10 mouse cellular contexts compared by ENCODE assay signal in genomic region chr6:116009426-116009825, GRCm38 (mm10). TPM values are rescaled to one million over a fixed set of nuclear protein-coding genes. Genes with fewer than 3 reads are reported as not detected.
DNase-seq lines count a peak whose midpoint lies in the region; ATAC-seq and TF ChIP-seq lines count a peak whose summit lies in the region.
"Had no signal": no experiment of that assay in that cellular context is flagged by ENCODE, and none has a peak within 500 bp of the region (broad histone marks: within the 10 kb centered on the region; RNA-seq: fewer than 3 reads in every experiment).

No protein-coding gene starts in this region.

- 64% methylated on average over 12 of the region's 12 CpGs for WGBS in kidney, adult 2 months
- WGBS in kidney, embryonic 14.5 days = 65% methylated on average over 12 of the region's 12 CpGs
- WGBS in liver, postnatal 0 days (ENCODE audit: insufficient replicate concordance) = 52% methylated on average over 12 of the region's 12 CpGs
- 55% methylated on average over 12 of the region's 12 CpGs for WGBS in forebrain, postnatal 0 days
- WGBS in thymus, adult 2 months = 76% methylated on average over 12 of the region's 12 CpGs

- TF ChIP-seq EP300 in liver, postnatal 0 days (IDR thresholded peaks at IDR 0.05; ENCODE audit: low read depth) = no peak

- DNase-seq in kidney, adult 2 months = peak; percentile 85
- peak; percentile 56 for DNase-seq in R1 (ENCODE audit: low read depth, low spot score)
- peak; percentile 45 for DNase-seq in liver, postnatal 0 days
- no peak for DNase-seq in forebrain, postnatal 0 days
- DNase-seq in thymus, adult 2 months = no peak

- TF ChIP-seq POLR2A in kidney, adult 2 months (IDR thresholded peaks at IDR 0.05; ENCODE audit: low read depth, low read length) = no peak
- TF ChIP-seq POLR2A in thymus, adult 2 months (IDR thresholded peaks at IDR 0.05; ENCODE audit: control insufficient read depth, extremely low read depth, insufficient read depth, low read length, poor library complexity) = no peak

- peaks cover 12% of the 10 kb centered on the region for H3K4me1 ChIP-seq in kidney, adult 2 months (ENCODE audit: control insufficient read depth, insufficient read depth, low read length)
- H3K4me1 ChIP-seq in kidney, embryonic 14.5 days (ENCODE audit: control insufficient read depth, insufficient read depth, low read length) = peaks cover 17% of the 10 kb centered on the region
- H3K4me1 ChIP-seq in liver, postnatal 0 days (ENCODE audit: insufficient read depth) = peaks cover 6% of the 10 kb centered on the region; the same call in 1 of the 2 replicates
- no peaks in the 10 kb centered on the region for H3K4me1 ChIP-seq in forebrain, postnatal 0 days (ENCODE audit: insufficient read depth)
- peaks cover 4% of the 10 kb centered on the region; the same call in 1 of the 2 replicates for H3K4me1 ChIP-seq in thymus, adult 2 months (replicated peaks; ENCODE audit: control insufficient read depth, insufficient read depth, low read length)

- no peaks in the 10 kb centered on the region for H3K9me3 ChIP-seq in kidney, embryonic 14.5 days (ENCODE audit: control insufficient read depth, low read length)
- H3K9me3 ChIP-seq in liver, postnatal 0 days (ENCODE audit: low read length) = no peaks in the 10 kb centered on the region
- no peaks in the 10 kb centered on the region for H3K9me3 ChIP-seq in forebrain, postnatal 0 days (ENCODE audit: low read length)
- H3K9me3 ChIP-seq: forebrain, embryonic 12.5 days; G1E had no signal

- no peak overlapping the region for H3K4me2 ChIP-seq in kidney, embryonic 14.5 days (replicated peaks; ENCODE audit: low read depth, low read length)
- no peak overlapping the region for H3K4me2 ChIP-seq in liver, postnatal 0 days (ENCODE audit: low read depth, low read length)
- H3K4me2 ChIP-seq in forebrain, postnatal 0 days (ENCODE audit: low read depth) = no peak overlapping the region
- H3K4me2 ChIP-seq: forebrain, embryonic 12.5 days had no signal

- TF ChIP-seq CTCF in kidney, adult 2 months (conservative IDR thresholded peaks at IDR 0.05; ENCODE audit: insufficient read depth, insufficient read length, low read depth, low read length) = no peak
- TF ChIP-seq CTCF in liver, postnatal 0 days (IDR thresholded peaks at IDR 0.05; ENCODE audit: low read depth) = 0 out of 2 replicates have a peak, but pooled peaks have one; percentile 3
- no peak for TF ChIP-seq CTCF in forebrain, postnatal 0 days (IDR thresholded peaks at IDR 0.05; ENCODE audit: low read depth)
- TF ChIP-seq CTCF in thymus, adult 2 months (IDR thresholded peaks at IDR 0.05; ENCODE audit: borderline replicate concordance, control insufficient read depth, extremely low read depth, insufficient read depth, low read length, poor library complexity) = no peak

- no peaks in the 10 kb centered on the region for H3K27me3 ChIP-seq in kidney, adult 2 months (replicated peaks; ENCODE audit: control insufficient read depth, insufficient read depth, low read length)
- H3K27me3 ChIP-seq in kidney, embryonic 14.5 days (ENCODE audit: control insufficient read depth, insufficient read depth, low read length) = no peaks in the 10 kb centered on the region
- H3K27me3 ChIP-seq in liver, postnatal 0 days (ENCODE audit: insufficient read depth, low read length) = no peaks in the 10 kb centered on the region
- no peaks in the 10 kb centered on the region for H3K27me3 ChIP-seq in forebrain, postnatal 0 days (ENCODE audit: insufficient read depth, low read length)
- H3K27me3 ChIP-seq in thymus, adult 2 months (ENCODE audit: control insufficient read depth, insufficient read depth, low read length) = no peaks in the 10 kb centered on the region

- no peaks in the 10 kb centered on the region for H3K36me3 ChIP-seq in kidney, adult 2 months (ENCODE audit: control insufficient read depth, insufficient read depth, low read length)
- no peaks in the 10 kb centered on the region for H3K36me3 ChIP-seq in kidney, embryonic 14.5 days (ENCODE audit: control insufficient read depth, insufficient read depth, low read length)
- no peaks in the 10 kb centered on the region for H3K36me3 ChIP-seq in liver, postnatal 0 days (replicated peaks; ENCODE audit: insufficient read depth, low read length)
- H3K36me3 ChIP-seq in forebrain, postnatal 0 days (ENCODE audit: insufficient read depth) = no peaks in the 10 kb centered on the region
- H3K36me3 ChIP-seq in thymus, adult 2 months (ENCODE audit: control insufficient read depth, insufficient read depth, low read length) = no peaks in the 10 kb centered on the region
- H3K36me3 ChIP-seq: forebrain, embryonic 12.5 days; G1E had no signal

- H3K27ac ChIP-seq in kidney, adult 2 months (ENCODE audit: insufficient read depth, low read depth, low read length) = peak overlapping the region; percentile 67; the same call in 1 of the 2 replicates
- no peak overlapping the region for H3K27ac ChIP-seq in kidney, embryonic 14.5 days (ENCODE audit: low read depth, low read length)
- no peak overlapping the region for H3K27ac ChIP-seq in liver, postnatal 0 days (ENCODE audit: low read depth)
- no peak overlapping the region for H3K27ac ChIP-seq in forebrain, postnatal 0 days (ENCODE audit: low read depth, low read length)
- no peak overlapping the region for H3K27ac ChIP-seq in thymus, adult 2 months (ENCODE audit: control insufficient read depth, insufficient read depth, low read length)
- H3K27ac ChIP-seq: forebrain, embryonic 12.5 days had no signal

- ATAC-seq in kidney, embryonic 14.5 days (ENCODE audit: low FRiP score, low TSS enrichment) = no peak
- 0 out of 2 replicates have a peak, but pooled peaks have one; percentile 17 for ATAC-seq in granulocyte monocyte progenitor cell, adult 5-6 weeks (replicated peaks; ENCODE audit: poor library complexity, severe bottlenecking)
- ATAC-seq in liver, postnatal 0 days = peak; percentile 20; the same call in 1 of the 2 replicates
- ATAC-seq in forebrain, postnatal 0 days = no peak
- ATAC-seq: midbrain, embryonic 16.5 days had no signal

- H3K4me3 ChIP-seq in kidney, adult 2 months (ENCODE audit: insufficient read depth, low read depth, low read length) = no peak overlapping the region
- no peak overlapping the region for H3K4me3 ChIP-seq in kidney, embryonic 14.5 days (ENCODE audit: low read length)
- H3K4me3 ChIP-seq in liver, postnatal 0 days (ENCODE audit: low read depth, low read length) = no peak overlapping the region
- no peak overlapping the region for H3K4me3 ChIP-seq in forebrain, postnatal 0 days (ENCODE audit: low read depth, low read length)
- no peak overlapping the region for H3K4me3 ChIP-seq in thymus, adult 2 months (ENCODE audit: control insufficient read depth, insufficient read depth, low read length)
- H3K4me3 ChIP-seq: forebrain, embryonic 12.5 days had no signal

- no peak overlapping the region for H3K9ac ChIP-seq in kidney, embryonic 14.5 days (ENCODE audit: low read depth, low read length)
- no peak overlapping the region for H3K9ac ChIP-seq in liver, postnatal 0 days (replicated peaks)
- no peak overlapping the region for H3K9ac ChIP-seq in forebrain, postnatal 0 days
- H3K9ac ChIP-seq: forebrain, embryonic 12.5 days had no signal

RNA-seq across cellular contexts. Expression of gene Plxnd1, which starts 14.6 kb away (rescaled TPM):
- polyA plus RNA-seq in kidney, adult 2 months (2012; rRNA removed) = 54.2 and 60.2 TPM in 2 replicates
- polyA plus RNA-seq in kidney, embryonic 14.5 days (2014; fragmentation: Nextera tagmentation; extraction: Ambion mirVana) = 58.3 and 62.7 TPM in 2 replicates
- 29.1 and 38.2 TPM in 2 replicates for total RNA-seq in granulocyte monocyte progenitor cell, adult 5-6 weeks (2014; fragmentation: Nextera tagmentation)
- total RNA-seq in granulocyte monocyte progenitor cell, adult 5-6 weeks (2017) = 43.3 and 46.6 TPM in 2 replicates
- 8.5 and 8.7 TPM in 2 replicates for polyA plus RNA-seq in liver, postnatal 0 days (2015; fragmentation: Nextera tagmentation; extraction: Ambion mirVana)
- total RNA-seq in forebrain, postnatal 0 days (2014; rRNA removed) = 44.1 and 63.3 TPM in 2 replicates
- 16.9 and 17.6 TPM in 2 replicates for polyA plus RNA-seq in forebrain, postnatal 0 days (2015; fragmentation: Nextera tagmentation; extraction: Ambion mirVana)
- 466 and 519 TPM in 2 replicates for polyA plus RNA-seq in thymus, adult 2 months (2012; rRNA removed)

Comparison
In these comparisons a context has a peak if more than half of its experiments do, and no peak if none do; other contexts are left out.
1. DNase-seq: peak in kidney, adult 2 months (single experiment), R1 (single experiment) and liver, postnatal 0 days (single experiment); none in forebrain, postnatal 0 days (single experiment) and thymus, adult 2 months (single experiment).
2. ATAC-seq: peak in granulocyte monocyte progenitor cell, adult 5-6 weeks (single experiment) and liver, postnatal 0 days (single experiment); none in kidney, embryonic 14.5 days (single experiment) and forebrain, postnatal 0 days (single experiment).